Mouse (Mus musculus): Measurements from ENCODE around the gene Irf2bp1. TPM values are rescaled to one million over a fixed set of nuclear protein-coding genes. Genes with fewer than 3 reads are reported as not detected.

The Irf2bp1 gene
- total RNA-seq, 4 experiments from 2014 or later, result 19.3 to 20.7 (median 19.7) TPM

DNA sequence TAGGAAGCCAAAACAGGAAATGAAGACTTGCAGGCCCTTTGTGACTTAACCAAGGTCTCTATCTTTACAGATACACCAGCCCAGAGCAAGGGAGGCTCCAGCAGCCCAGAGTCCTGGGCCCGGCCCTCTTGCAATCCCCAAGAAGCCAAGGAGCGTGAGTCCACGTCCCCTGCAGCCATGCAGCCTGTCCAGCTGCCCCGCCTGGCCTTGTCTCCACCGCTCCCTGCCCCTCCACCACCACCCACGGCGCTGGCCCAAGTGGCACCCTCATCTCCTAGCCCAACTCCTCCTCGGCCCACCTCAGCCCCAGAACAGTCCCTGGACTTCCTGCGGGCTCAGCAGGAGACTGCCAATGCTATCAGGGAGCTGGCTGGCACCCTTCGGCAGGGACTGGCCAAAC lies 3.4 kb upstream of the Irf2bp1 start:
- DNase-seq (ENCODE audit: low spot score in 2 of 2), result no peak

GRCm38 (mm10) chr7:19001066-19001806 lies 2.6 kb upstream of the Irf2bp1 start:
- peak; percentile 14 to 36 for DNase-seq (ENCODE audit: low spot score in 2 of 2)

DNA sequence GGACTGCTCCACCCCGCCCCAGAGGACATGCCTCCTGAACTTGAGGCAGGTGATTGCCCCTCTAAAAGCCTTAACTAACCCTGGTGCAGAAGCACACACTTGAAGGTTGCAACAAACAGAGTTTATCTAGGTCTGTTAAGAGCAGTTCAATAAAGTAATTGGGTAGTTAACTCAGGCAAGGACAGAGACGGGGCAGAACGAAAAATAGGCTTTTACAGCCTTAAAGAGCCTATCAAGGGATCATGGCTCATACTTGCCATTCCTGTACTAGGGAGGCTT lies 2.1 kb upstream of the Irf2bp1 start:
- no peak for DNase-seq (ENCODE audit: low spot score in 2 of 2)

GRCm38 (mm10) chr7:19002115-19002514 lies 1.7 kb upstream of the Irf2bp1 start:
- no peak for DNase-seq (ENCODE audit: low spot score in 2 of 2)

- peak; percentile 50 to 54 for DNase-seq (ENCODE audit: low spot score in 2 of 2)
Measured at GRCm38 (mm10) chr7:19002848-19003498, 871 bp upstream of the Irf2bp1 start.

DNA sequence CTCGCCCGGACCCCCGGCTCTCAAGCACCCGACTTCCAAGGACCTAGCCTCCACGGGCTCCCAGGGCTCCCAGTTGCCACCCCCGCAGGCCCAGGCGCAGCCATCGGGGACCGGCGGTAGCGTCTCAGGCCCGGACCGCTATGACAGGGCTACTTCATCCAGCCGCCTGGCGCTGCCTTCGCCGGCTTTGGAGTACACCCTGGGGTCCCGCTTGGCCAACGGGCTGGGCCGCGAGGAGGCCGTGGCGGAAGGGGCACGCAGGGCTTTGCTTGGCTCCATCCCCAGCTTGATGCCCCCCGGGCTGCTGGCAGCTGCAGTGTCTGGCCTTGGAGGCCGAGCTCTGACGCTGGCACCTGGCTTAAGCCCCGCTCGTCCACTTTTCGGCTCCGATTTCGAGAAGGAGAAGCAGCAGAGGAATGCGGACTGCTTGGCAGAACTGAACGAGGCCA lies 811 bp downstream of the Irf2bp1 start:
- DNase-seq (ENCODE audit: low spot score in 2 of 2), result peak in 1 of 2 experiments; percentile 22

GRCm38 (mm10) chr7:19005417-19006121 lies 1.7 kb downstream of the Irf2bp1 start:
- no peak for DNase-seq (ENCODE audit: low spot score in 2 of 2)

- peak; percentile 76 to 79 for DNase-seq (ENCODE audit: low spot score in 2 of 2)
Measured at GRCm38 (mm10) chr7:19006476-19006875, 2.6 kb downstream of the Irf2bp1 start.

GRCm38 (mm10) chr7:19007026-19007977 lies 3.5 kb downstream of the Irf2bp1 start:
- no peak for DNase-seq (ENCODE audit: low spot score in 2 of 2)

- no peak for DNase-seq (ENCODE audit: low spot score in 2 of 2)
Measured at GRCm38 (mm10) chr7:19010581-19010980, 6.7 kb downstream of the Irf2bp1 start.

DNA sequence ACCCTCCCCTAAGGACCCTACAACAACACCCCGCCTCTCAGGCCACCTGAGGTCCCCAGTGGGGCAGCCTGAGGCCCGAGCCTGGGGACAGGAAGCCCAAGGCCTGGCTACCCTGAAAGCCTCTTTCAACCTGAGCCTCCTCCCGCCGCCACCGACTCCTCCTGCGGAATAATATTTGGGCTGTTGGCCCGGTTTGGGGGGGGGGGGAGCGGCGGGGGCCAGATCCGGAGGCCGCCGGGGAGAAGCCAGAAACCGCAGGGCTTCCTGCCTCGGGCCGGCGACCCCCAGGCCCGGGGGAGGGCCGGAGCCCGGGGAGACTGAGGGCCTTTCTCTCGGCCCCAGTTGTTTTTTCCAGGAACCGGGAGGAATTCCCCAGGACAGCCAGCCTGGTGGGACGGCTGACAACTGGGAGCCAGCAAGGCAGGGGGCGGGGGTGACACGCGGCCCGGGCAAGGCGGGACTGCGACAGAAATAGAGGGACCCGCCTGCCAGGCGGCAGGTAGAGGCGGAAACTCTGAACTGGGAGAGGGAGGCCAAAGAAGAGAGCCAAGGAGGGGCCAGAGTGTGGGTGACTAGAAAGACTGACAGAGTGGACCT lies 8.3 kb downstream of the Irf2bp1 start:
- peak in 1 of 2 experiments; percentile 41 for DNase-seq (ENCODE audit: low spot score in 2 of 2)

DNA sequence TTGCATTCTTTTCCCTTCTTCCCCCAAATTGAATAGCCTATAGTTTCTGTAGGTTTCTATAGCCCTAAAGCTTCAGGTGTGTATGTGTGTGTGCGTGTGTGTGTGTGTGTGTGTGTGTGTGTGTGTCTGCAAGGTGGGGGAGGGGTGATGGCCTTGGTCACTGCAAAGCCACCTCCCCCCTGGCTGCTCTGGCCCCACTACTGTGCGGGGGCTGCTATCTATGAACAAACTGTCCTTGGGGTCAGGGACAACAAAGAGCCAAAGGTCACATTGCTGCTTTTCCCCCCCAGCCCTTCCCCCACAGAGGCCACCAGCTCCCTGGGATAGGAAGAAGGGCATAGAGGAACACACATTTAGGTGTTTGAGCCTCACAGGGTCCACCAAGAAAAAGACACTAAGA lies 9.0 kb downstream of the Irf2bp1 start:
- no peak for DNase-seq (ENCODE audit: low spot score in 2 of 2)

DNA sequence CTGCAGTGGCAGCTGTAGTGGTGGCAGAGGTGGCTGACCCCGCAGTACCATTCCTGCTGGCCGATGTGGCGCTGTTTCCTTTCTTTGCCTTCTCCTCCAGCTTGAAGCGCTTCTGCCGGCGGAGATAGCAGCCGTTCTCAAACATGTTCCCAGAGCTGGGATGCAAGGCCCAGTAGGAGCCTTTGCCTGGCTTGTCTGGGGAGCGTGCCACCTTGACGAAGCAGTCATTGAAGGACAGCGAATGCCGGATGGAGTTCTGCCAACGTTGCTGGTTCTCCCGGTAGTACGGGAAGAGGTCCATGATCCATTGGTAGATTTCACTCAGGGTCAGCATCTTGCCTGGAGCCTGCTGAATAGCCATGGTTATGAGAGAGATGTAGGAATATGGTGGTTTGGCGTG lies 10.6 kb downstream of the Irf2bp1 start:
- no peak for DNase-seq (ENCODE audit: low spot score in 2 of 2)

DNA sequence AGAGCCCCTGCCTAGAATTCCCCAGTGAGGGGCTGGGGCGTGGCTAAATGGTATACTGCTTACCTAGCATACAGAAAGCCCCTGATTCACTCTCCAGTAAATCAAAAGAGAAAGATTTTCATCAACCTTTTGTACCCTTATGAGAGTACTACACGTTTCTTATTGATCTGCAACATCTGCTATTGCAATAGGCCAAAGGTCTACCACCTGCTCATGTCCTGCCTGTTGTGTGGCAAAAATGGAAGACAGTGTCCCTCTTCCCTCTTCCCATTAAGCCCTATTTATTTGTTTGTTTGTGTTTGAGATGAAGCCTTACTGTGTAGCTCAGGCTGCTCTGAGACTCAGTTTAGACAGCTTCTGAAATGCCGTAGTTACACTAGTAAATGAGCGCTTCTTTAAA lies 12.2 kb downstream of the Irf2bp1 start:
- no peak for DNase-seq (ENCODE audit: low spot score in 2 of 2)

GRCm38 (mm10) chr7:19017909-19018308 lies 14.1 kb downstream of the Irf2bp1 start:
- no peak for DNase-seq (ENCODE audit: low spot score in 2 of 2)

DNA sequence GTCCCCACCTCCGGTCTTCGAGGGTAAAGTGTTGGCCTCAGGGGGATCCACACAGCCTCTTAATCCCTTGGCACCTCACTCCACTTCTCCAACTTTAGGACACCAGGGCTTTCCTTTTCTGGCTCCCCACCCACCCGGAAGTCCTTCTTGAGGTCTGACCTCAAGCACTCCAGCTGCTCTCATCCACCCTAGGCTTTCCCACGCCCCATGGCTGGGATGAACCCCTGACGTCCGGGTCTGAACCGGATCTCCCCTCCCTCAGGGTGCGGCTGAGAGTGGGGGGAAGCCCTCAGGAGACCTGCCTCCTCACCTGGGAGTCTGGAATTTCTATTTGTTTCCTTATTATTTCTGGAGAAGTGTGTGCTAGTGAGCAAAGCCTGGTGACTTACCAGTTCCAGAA lies 17.2 kb downstream of the Irf2bp1 start:
- no peak for DNase-seq (ENCODE audit: low spot score in 2 of 2)

- DNase-seq (ENCODE audit: low spot score in 2 of 2), result no peak
Measured at GRCm38 (mm10) chr7:19022189-19022958, 18.5 kb downstream of the Irf2bp1 start.

- peak; percentile 33 to 69 for DNase-seq (ENCODE audit: low spot score in 2 of 2)
Measured at GRCm38 (mm10) chr7:19023357-19023814, 19.5 kb downstream of the Irf2bp1 start, which contains the start of gene Foxa3. Gene Foxa3, minus strand, starts transcription at chr7:19023538.

DNA sequence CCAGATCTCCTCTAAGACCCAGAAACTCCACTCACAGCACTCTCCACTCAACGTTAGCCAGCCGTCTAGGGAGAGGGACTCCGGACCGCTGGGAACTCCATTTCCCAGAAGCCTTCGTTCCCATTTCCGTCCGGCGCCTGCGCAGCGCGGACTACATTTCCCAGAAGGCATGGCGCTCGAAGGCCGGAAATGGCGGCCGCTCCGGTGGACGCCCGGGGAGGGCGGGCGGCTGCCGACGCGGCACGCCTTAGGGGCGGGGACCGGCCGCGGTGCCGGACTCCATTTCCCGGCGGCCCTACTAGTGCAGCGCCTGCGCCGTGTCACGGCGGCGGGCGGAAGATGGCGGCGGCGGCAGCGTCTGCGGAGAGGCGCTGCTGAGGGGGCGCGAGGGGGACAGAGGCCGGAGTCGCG lies 20.3 kb downstream of the Irf2bp1 start, which contains the start of gene Sympk:
TSS of gene Sympk (plus strand) at position 282 of the 411 bp plus-strand sequence.
- peak; percentile 86 to 94 for DNase-seq (ENCODE audit: low spot score in 2 of 2)

Data from gastrocnemius, adult 8-10 months (tissue).